ENCODE assay signal across 30 mouse cellular contexts in the genomic region with DNA sequence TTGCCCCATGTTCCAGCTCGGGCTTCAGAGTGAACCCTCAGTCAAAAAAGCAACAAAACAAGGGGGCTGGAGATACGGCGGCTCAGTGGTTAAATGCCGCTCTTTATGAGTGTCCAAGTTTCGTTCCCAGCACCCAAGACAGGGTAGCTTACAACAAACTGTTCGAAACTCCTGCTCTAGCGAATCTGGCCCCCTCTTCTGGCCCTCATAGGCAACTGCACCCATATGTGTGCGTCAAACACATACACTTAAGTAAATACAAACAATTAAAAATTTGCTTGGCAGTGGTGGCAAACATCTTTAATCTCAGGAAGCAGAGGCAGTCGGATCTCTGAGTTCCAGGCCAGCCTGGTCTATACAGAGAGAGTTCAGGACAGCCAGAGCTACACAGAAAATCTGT.
DNase-seq lines count a peak whose midpoint lies in the region; ATAC-seq and TF ChIP-seq lines count a peak whose summit lies in the region.
"Had no signal": no experiment of that assay in that cellular context is flagged by ENCODE, and none has a peak within 500 bp of the region (broad histone marks: within the 10 kb centered on the region; RNA-seq: fewer than 3 reads in every experiment).

No protein-coding gene starts in this region.

- WGBS in kidney, postnatal 0 days: 85% methylated on average over 9 of the region's 9 CpGs
- WGBS in midbrain, postnatal 0 days: 87% methylated on average over 9 of the region's 9 CpGs
- WGBS in midbrain, embryonic 11.5 days: 83% methylated on average over 9 of the region's 9 CpGs
- WGBS in bone marrow, adult 2 months: 74% methylated on average over 9 of the region's 9 CpGs

- no peak overlapping the region for H3K9ac ChIP-seq in kidney, postnatal 0 days (ENCODE audit: low read depth, low read length)
- H3K9ac ChIP-seq in midbrain, postnatal 0 days (replicated peaks; ENCODE audit: low read length, poor library complexity, severe bottlenecking): no peak overlapping the region
- no peak overlapping the region for H3K9ac ChIP-seq in midbrain, embryonic 11.5 days (ENCODE audit: low read length)
- H3K9ac ChIP-seq: forebrain, embryonic 13.5 days; hindbrain, embryonic 12.5 days; limb, embryonic 12.5 days; lung, embryonic 14.5 days; neural tube, embryonic 12.5 days had no signal

- no peaks in the 10 kb centered on the region for H3K4me1 ChIP-seq in kidney, postnatal 0 days (replicated peaks; ENCODE audit: insufficient read depth, low read length)
- no peaks in the 10 kb centered on the region for H3K4me1 ChIP-seq in midbrain, postnatal 0 days (ENCODE audit: insufficient read depth, low read length)
- H3K4me1 ChIP-seq in midbrain, embryonic 11.5 days (ENCODE audit: control insufficient read depth, insufficient read depth, low read length): no peaks in the 10 kb centered on the region
- no peaks in the 10 kb centered on the region for H3K4me1 ChIP-seq in bone marrow, adult 2 months (ENCODE audit: control insufficient read depth, insufficient read depth, low read length)
- H3K4me1 ChIP-seq: forebrain, embryonic 13.5 days; hindbrain, embryonic 12.5 days; limb, embryonic 12.5 days; midbrain, embryonic 10.5 days; neural tube, embryonic 12.5 days had no signal

- no peaks in the 10 kb centered on the region for H3K36me3 ChIP-seq in kidney, postnatal 0 days (ENCODE audit: insufficient read depth, low read length)
- H3K36me3 ChIP-seq in midbrain, postnatal 0 days (ENCODE audit: insufficient read depth, low read length): peaks cover 5% of the 10 kb centered on the region; the same call in 1 of the 2 replicates
- H3K36me3 ChIP-seq in midbrain, embryonic 11.5 days (ENCODE audit: control insufficient read depth, insufficient read depth, low read length): no peaks in the 10 kb centered on the region
- H3K36me3 ChIP-seq: hindbrain, embryonic 12.5 days; limb, embryonic 12.5 days; midbrain, embryonic 10.5 days; neural tube, embryonic 12.5 days had no signal

- no peaks in the 10 kb centered on the region for H3K9me3 ChIP-seq in kidney, postnatal 0 days (replicated peaks; ENCODE audit: low read length)
- no peaks in the 10 kb centered on the region for H3K9me3 ChIP-seq in midbrain, postnatal 0 days (ENCODE audit: low read length)
- H3K9me3 ChIP-seq in midbrain, embryonic 11.5 days (ENCODE audit: control insufficient read depth, low read length): no peaks in the 10 kb centered on the region
- H3K9me3 ChIP-seq: forebrain, embryonic 13.5 days; hindbrain, embryonic 12.5 days; midbrain, embryonic 10.5 days; neural tube, embryonic 12.5 days had no signal

- no peak overlapping the region for H3K4me2 ChIP-seq in kidney, postnatal 0 days (ENCODE audit: low read length)
- H3K4me2 ChIP-seq in midbrain, postnatal 0 days (ENCODE audit: low read depth, low read length, poor library complexity, severe bottlenecking): no peak overlapping the region
- H3K4me2 ChIP-seq in midbrain, embryonic 11.5 days: no peak overlapping the region
- H3K4me2 ChIP-seq: forebrain, embryonic 13.5 days; heart, embryonic 11.5 days; hindbrain, embryonic 12.5 days; limb, embryonic 12.5 days; liver, embryonic 11.5 days; lung, embryonic 14.5 days; neural tube, embryonic 12.5 days had no signal

- H3K4me3 ChIP-seq in kidney, postnatal 0 days (replicated peaks; ENCODE audit: low read depth, low read length): no peak overlapping the region
- no peak overlapping the region for H3K4me3 ChIP-seq in midbrain, postnatal 0 days (ENCODE audit: low read depth, low read length)
- no peak overlapping the region for H3K4me3 ChIP-seq in midbrain, embryonic 11.5 days (ENCODE audit: low read depth, low read length)
- no peak overlapping the region for H3K4me3 ChIP-seq in bone marrow, adult 2 months (replicated peaks; ENCODE audit: control insufficient read depth, low read depth, low read length)
- H3K4me3 ChIP-seq: forebrain, embryonic 13.5 days; hindbrain, embryonic 12.5 days; limb, embryonic 12.5 days; midbrain, embryonic 10.5 days; myocyte; neural tube, embryonic 12.5 days had no signal

- no peaks in the 10 kb centered on the region for H3K27me3 ChIP-seq in kidney, postnatal 0 days (ENCODE audit: insufficient read depth, low read length)
- no peaks in the 10 kb centered on the region for H3K27me3 ChIP-seq in midbrain, postnatal 0 days (ENCODE audit: insufficient read depth, low read length)
- H3K27me3 ChIP-seq in midbrain, embryonic 11.5 days (ENCODE audit: control insufficient read depth, insufficient read depth, low read length): peaks cover 2% of the 10 kb centered on the region; the same call in 1 of the 2 replicates
- H3K27me3 ChIP-seq: forebrain, embryonic 13.5 days had no signal

- TF ChIP-seq CTCF in kidney, postnatal 0 days (IDR thresholded peaks at IDR 0.05; ENCODE audit: low read depth): peak; percentile 25; the same call in 1 of the 2 replicates
- TF ChIP-seq CTCF in midbrain, postnatal 0 days (IDR thresholded peaks at IDR 0.05): peak; percentile 18
- TF ChIP-seq CTCF in bone marrow, adult 2 months (IDR thresholded peaks at IDR 0.05; ENCODE audit: control insufficient read depth, insufficient read depth, low read length): peak; percentile 11; the same call in 1 of the 2 replicates

- TF ChIP-seq POLR2A in bone marrow, adult 2 months (IDR thresholded peaks at IDR 0.05; ENCODE audit: borderline replicate concordance, control insufficient read depth, low read depth, low read length): no peak

- ATAC-seq in kidney, postnatal 0 days (replicated peaks; ENCODE audit: low FRiP score, low read depth): no peak
- ATAC-seq in midbrain, postnatal 0 days (ENCODE audit: low FRiP score): no peak
- ATAC-seq in midbrain, embryonic 11.5 days (ENCODE audit: low FRiP score): no peak
- ATAC-seq: forebrain, embryonic 13.5 days; hindbrain, postnatal 0 days; midbrain, embryonic 16.5 days had no signal

- DNase-seq in kidney, postnatal 0 days (ENCODE audit: low spot score): no peak
- no peak for DNase-seq in kidney, postnatal 10 days
- no peak for DNase-seq in midbrain, postnatal 0 days (ENCODE audit: low spot score)
- DNase-seq in midbrain, embryonic 11.5 days (ENCODE audit: low spot score, missing footprints): no peak
- no peak for DNase-seq in urinary bladder, postnatal 10 days (ENCODE audit: low spot score)
- no peak for DNase-seq in c-Kit-positive CD71-positive TER-119-positive erythroid progenitor cells, embryonic 14.5 days (ENCODE audit: low spot score)
- DNase-seq: adrenal gland, postnatal 25 days; cerebellum, adult 8-10 months; cerebellum, postnatal 25 days; gastrocnemius, postnatal 14 days; heart, adult 11 months; heart, postnatal 36 days; kidney, adult 11 months; kidney, postnatal 36 days; lung, embryonic 14.5 days; right cerebral cortex, adult 18-20 months; right cerebral cortex, postnatal 4 days; thymus, adult 2 months; thymus, postnatal 36 days had no signal

- H3K27ac ChIP-seq in kidney, postnatal 0 days: no peak overlapping the region
- no peak overlapping the region for H3K27ac ChIP-seq in midbrain, postnatal 0 days (ENCODE audit: low read depth, low read length)
- H3K27ac ChIP-seq in midbrain, embryonic 11.5 days (ENCODE audit: low read depth, low read length): no peak overlapping the region
- no peak overlapping the region for H3K27ac ChIP-seq in bone marrow, adult 2 months (ENCODE audit: control insufficient read depth, insufficient read depth, low read depth, low read length, poor library complexity)
- H3K27ac ChIP-seq: forebrain, embryonic 13.5 days; hindbrain, embryonic 12.5 days; hindbrain, postnatal 0 days; limb, embryonic 12.5 days; midbrain, embryonic 10.5 days; neural tube, embryonic 12.5 days had no signal
